Mouse (Mus musculus) myocyte (in vitro differentiated cells): Measurements from ENCODE around the gene Agap1.

Experiments used
- E2F4 ChIP-seq: IDR thresholded peaks from one replicate; pipeline ENCODE4 v1.6.1; 2011; ENCODE audit warnings: mild to moderate bottlenecking, control low read depth, moderate library complexity; ENCODE audit not compliant: insufficient read depth
- MAX ChIP-seq: IDR thresholded peaks from one replicate; pipeline ENCODE4 v1.6.1; 2011; ENCODE audit warnings: low read depth, mild to moderate bottlenecking, control low read depth
- POLR2A ChIP-seq: IDR thresholded peaks from one replicate; pipeline ENCODE4 v1.6.1; 2011; ENCODE audit warnings: low read depth, mild to moderate bottlenecking, control low read depth, moderate library complexity; ENCODE audit not compliant: insufficient read length
- POLR2AphosphoS2 ChIP-seq: IDR thresholded peaks from one replicate; pipeline ENCODE4 v1.6.1; 2011; ENCODE audit warnings: low read depth, control low read depth; ENCODE audit not compliant: insufficient read length
- TCF12 ChIP-seq: IDR thresholded peaks from one replicate; pipeline ENCODE4 v1.6.1; 2011; ENCODE audit warnings: mild to moderate bottlenecking, control low read depth; ENCODE audit not compliant: poor library complexity, insufficient read depth, severe bottlenecking
- TCF3 ChIP-seq: IDR thresholded peaks from one replicate; pipeline ENCODE4 v1.6.1; 2011; ENCODE audit warnings: low read depth, control low read depth; ENCODE audit not compliant: insufficient read length
- USF1 ChIP-seq: IDR thresholded peaks from one replicate; pipeline ENCODE4 v1.6.1; 2011; ENCODE audit warnings: low read depth, mild to moderate bottlenecking, control low read depth, moderate library complexity

DNA sequence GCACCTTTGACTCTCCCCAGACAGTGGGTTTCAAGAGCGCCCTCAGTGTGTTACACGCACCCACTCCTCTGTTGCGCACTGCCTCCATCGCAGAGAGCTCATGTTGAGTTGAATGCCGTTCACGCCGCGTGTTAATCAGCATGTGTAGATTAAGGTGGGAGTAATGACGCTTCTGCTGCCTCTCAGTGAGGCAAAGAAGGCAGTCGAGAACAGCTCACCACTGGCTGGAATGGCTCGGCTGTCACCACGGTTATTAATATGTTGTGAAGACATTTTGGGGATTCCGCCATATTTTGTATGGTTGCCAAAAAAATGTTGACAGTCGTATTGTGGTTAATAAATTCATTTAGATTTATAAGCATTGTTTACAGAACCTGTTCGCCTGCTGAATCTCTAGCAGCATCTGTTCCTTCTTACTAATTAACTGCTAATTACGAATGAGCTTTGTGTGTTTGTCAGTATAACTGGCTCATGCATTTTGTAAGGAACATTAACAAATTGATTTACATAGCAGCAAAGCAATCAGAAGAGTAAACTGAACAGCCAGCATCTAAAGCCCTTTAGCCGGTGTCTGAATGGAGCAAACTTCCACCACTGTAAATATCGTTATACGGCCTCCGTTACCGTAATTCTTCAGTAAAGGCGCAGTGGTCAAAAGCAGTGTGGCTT lies 235.1 kb downstream of the Agap1 start:
- no peak for TF ChIP-seq TCF3
- TF ChIP-seq E2F4 = no peak
- TF ChIP-seq POLR2A = no peak
- no peak for TF ChIP-seq MAX
- TF ChIP-seq USF1 = no peak
- no peak for TF ChIP-seq POLR2AphosphoS2
- TF ChIP-seq TCF12 = no peak
